Mouse (Mus musculus) Patski (cell line): ENCODE measurements at regions not wholly inside any gene's neighbourhood (a gene's known extent, or its start where the extent isn't known, plus 50 kb on each side); places are given as distances from the start of the nearest gene placed in this dataset.

Experiments used
- ATAC-seq: fragments of 100-300 bp; one replicate; pipeline ENCODE4 v1.8.0; 2021
- CTCF ChIA-PET: fragments of 350-600 bp; sonication (Branson Sonifier 250); formaldehyde crosslinking; loops from one replicate; lab custom pipeline; 2022; ENCODE audit warnings: inconsistent platforms; lab: Charles Lee
- POLR2A ChIA-PET: fragments of 350-600 bp; sonication (Branson Sonifier 250); formaldehyde crosslinking; loops from one replicate; lab custom pipeline; 2022; ENCODE audit warnings: antibody characterized with exemption, inconsistent platforms; lab: Charles Lee
- DNase-seq: peaks from one replicate; pipeline ENCODE4 v3.0.0-alpha.2; 2011; ENCODE audit warnings: low read depth, low spot score
- H3K27me3 ChIP-seq: fragments of 371-371 bp; one replicate; pipeline ENCODE4 v1.5.1; 2021
- CTCF ChIP-seq: fragments of 100-300 bp; IDR thresholded peaks from one replicate; pipeline ENCODE4 v1.5.1; 2021
- in situ Hi-C: fragments of 300-500 bp; cut with MboI; formaldehyde crosslinking; loops from 3 replicates; pipeline ENCODE4 v1.11.1; 2018; ENCODE audit warnings: low pct_unique_long_range_greater_than_20kb, mixed read lengths

DNA sequence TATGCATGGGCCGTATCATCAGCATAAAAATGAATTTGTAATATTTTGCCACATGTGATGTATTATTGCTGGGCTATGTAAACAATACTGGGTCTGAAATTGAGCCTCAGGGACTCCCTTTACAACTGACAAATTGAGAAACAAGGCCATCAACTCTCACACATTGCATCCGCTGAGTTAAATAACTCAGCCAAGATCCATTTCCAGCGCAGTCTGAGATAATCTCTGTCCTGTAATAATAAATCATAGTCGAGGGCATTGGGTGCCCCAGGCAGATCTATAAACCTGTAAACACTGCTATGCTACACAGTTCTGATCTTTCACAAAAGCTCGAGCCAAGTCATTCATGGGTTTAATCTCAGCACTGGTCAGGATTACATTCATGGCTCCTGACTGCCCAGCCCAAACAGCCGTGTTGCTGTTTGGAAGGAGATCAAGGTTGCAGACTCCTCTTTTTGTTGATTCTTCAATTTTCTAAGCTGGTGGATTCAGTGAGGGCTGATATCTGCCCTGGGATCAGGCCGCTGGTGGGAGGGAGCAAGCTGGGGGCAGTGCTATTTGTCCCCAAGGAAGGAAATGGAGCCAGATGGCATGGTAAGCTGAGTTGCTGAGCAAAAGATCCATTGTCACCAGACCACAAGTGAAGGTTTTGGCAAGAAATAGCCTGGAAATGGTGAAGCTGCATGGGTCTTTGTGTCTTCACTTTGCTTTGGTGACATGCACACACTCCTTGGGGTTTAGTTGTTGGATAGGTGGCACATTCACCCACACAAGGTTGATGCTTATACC lies 160.0 kb upstream of the Bmper start:
- no peak for TF ChIP-seq CTCF
- POLR2A ChIA-PET = interaction anchor here (0.6 to 1.0 kb wide), 2 partner anchors 37 to 507 kb away, joined by 3 read pairs; no protein-coding TSS in a partner anchor
- H3K27me3 ChIP-seq = no peaks in the 10 kb centered on the region
- DNase-seq (no peak), ATAC-seq (peak; percentile 52)
- CTCF ChIA-PET = interaction anchor here (1.1 to 1.2 kb wide), 3 partner anchors 30 to 103 kb away, joined by 3 read pairs; no protein-coding TSS in a partner anchor
- in situ Hi-C loops = no loop called here

GRCm38 (mm10) chr9:23064001-23064400 lies 158.9 kb upstream of the Bmper start:
- in situ Hi-C loops = no loop called here
- ChIA-PET CTCF (interaction anchor here (1.1 to 1.2 kb wide), 3 partner anchors 31 to 102 kb away, joined by 3 read pairs; no protein-coding TSS in a partner anchor), POLR2A (interaction anchor here (1.3 kb wide), 1 partner anchor 86 kb away, joined by 3 read pairs; no protein-coding TSS in a partner anchor)
- TF ChIP-seq CTCF = no peak
- no peaks in the 10 kb centered on the region for H3K27me3 ChIP-seq
- no peak for DNase-seq
- peak; percentile 17 for ATAC-seq

GRCm38 (mm10) chr9:23064811-23065210 lies 158.1 kb upstream of the Bmper start:
- in situ Hi-C loops = no loop called here
- no peak for ATAC-seq
- H3K27me3 ChIP-seq = no peaks in the 10 kb centered on the region
- POLR2A ChIA-PET = interaction anchor here (1.3 kb wide), 1 partner anchor 85 kb away, joined by 3 read pairs; no protein-coding TSS in a partner anchor
- no peak for DNase-seq
- no peak for TF ChIP-seq CTCF
- CTCF ChIA-PET = no interaction called here

DNA sequence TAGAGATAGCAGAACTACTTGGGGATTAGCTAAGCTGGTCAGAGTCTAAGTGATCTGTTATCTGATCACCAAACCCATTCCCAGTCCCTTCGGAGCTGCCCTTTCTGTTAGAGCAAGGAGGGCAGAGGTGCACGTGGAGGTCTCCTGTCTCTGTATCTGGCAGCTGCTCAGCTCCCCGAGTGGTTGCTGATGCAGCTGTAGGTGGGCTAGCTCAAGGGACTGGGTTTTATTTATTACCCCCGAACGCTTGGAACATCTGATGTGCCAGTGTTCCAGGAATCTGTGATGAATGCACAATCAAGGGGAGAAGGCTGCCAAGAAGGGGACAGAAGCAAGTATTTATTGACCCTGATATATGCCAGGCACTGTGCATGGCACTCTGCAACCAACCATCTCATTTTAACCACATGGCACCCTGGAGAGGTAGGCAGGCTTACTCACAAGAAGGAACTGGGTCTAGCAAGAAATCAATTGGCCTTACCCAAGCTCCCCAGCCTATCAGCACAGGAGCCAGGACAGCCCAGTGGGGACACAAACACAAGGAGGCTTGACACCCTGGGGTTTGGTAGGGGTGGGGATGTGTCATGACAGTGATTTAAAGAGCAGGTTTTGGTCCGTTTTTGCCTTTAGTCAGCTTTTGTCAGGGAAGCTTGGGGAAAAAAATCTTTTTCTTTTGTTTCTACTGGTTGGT lies 154.6 kb upstream of the Bmper start:
- peaks cover 5% of the 10 kb centered on the region for H3K27me3 ChIP-seq
- CTCF ChIA-PET = no interaction called here
- no peak for TF ChIP-seq CTCF

DNA sequence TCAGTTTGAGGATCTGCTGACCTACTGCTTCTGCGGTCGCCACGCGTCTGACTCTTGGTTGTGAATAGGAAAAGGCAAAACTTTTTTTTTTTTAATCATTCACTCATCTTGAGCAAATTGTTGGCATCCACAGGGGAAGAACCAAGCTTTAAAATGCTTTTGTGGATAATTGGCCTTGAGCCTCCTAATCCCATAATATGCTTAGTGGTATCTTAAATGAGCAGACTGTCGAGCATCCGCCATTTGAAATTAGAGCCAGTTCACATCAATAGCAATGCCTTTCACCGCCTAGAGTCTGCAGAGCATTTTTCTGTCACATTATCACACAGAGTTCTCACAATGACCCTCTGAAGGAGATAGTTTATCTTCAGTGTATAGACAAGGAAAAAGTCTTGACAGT lies 153.7 kb upstream of the Bmper start:
- DNase-seq = no peak
- TF ChIP-seq CTCF = no peak
- CTCF ChIA-PET = no interaction called here
- ATAC-seq = no peak
- H3K27me3 ChIP-seq = peaks cover 11% of the 10 kb centered on the region
- POLR2A ChIA-PET = interaction anchor here (0.5 to 0.6 kb wide), 2 partner anchors 40 to 296 kb away, joined by 3 to 4 read pairs; no protein-coding TSS in a partner anchor
- in situ Hi-C loops = no loop called here

More for the DNA sequence above, 154.6 kb upstream of the Bmper start:
- ATAC-seq (no peak), DNase-seq (no peak)
- in situ Hi-C loops = no loop called here
- POLR2A ChIA-PET = interaction anchor here (0.6 kb wide), 1 partner anchor 134 kb away, joined by 6 read pairs; no protein-coding TSS in a partner anchor

DNA sequence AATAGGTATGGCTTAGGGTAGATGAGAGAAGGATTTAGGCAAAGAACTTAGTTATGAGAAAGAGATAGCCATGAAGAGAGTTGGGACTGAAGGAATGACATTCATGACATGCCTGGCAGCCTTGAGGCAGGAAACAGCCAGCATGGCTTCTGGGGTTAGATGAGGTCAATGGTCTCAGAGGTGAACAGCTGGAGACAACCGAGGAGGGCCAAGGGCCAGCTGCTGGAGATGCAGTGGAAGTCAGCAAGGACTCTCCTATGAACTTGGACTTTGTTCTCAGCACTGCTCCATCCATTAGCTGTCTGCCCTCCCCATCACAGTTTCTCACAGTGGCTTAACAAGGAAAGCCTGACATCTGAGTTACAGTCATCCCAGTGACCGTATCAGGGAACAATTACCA lies 151.9 kb upstream of the Bmper start:
- no peak for ATAC-seq
- in situ Hi-C loops = no loop called here
- H3K27me3 ChIP-seq = peaks cover 11% of the 10 kb centered on the region
- ChIA-PET POLR2A (interaction anchor here (1.3 kb wide), 1 partner anchor 9 kb away, joined by 3 read pairs; no protein-coding TSS in a partner anchor), CTCF (no interaction called here)
- no peak for DNase-seq
- no peak for TF ChIP-seq CTCF

DNA sequence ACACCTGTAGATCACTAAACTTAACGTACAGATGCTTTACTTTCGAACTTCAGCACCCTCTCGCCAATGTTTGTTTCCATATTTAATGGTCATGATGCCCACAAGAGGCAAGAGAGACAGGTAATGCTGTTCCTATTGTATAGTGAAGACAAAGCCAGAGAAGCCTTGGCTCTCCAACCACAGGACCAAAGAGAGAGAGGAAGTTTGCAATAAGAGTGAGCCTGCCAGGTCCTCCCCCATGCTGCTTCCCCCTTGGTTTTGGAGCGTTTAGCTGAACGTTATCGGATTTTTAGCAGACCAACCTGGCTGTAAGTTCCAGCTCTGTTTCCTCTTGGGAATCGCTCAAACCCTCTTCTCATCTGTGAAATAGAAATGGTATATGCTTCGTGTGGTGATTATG lies 150.1 kb upstream of the Bmper start:
- H3K27me3 ChIP-seq = peaks cover 11% of the 10 kb centered on the region
- ATAC-seq (no peak), DNase-seq (no peak)
- POLR2A ChIA-PET = interaction anchor here (0.5 kb wide), 1 partner anchor 210 kb away, joined by 3 read pairs; no protein-coding TSS in a partner anchor
- CTCF ChIA-PET = interaction anchor here (1.4 kb wide), 1 partner anchor 12 kb away, joined by 3 read pairs; no protein-coding TSS in a partner anchor
- TF ChIP-seq CTCF = no peak
- in situ Hi-C loops = no loop called here

GRCm38 (mm10) chr9:23083562-23083961 lies 139.3 kb upstream of the Bmper start:
- in situ Hi-C loops = no loop called here
- DNase-seq = peak; percentile 72
- no peak for ATAC-seq
- POLR2A ChIA-PET = no interaction called here
- no peaks in the 10 kb centered on the region for H3K27me3 ChIP-seq
- TF ChIP-seq CTCF = no peak
- CTCF ChIA-PET = interaction anchor here (1.4 to 2.0 kb wide), 2 partner anchors 31 to 128 kb away, joined by 3 to 6 read pairs; no protein-coding TSS in a partner anchor

DNA sequence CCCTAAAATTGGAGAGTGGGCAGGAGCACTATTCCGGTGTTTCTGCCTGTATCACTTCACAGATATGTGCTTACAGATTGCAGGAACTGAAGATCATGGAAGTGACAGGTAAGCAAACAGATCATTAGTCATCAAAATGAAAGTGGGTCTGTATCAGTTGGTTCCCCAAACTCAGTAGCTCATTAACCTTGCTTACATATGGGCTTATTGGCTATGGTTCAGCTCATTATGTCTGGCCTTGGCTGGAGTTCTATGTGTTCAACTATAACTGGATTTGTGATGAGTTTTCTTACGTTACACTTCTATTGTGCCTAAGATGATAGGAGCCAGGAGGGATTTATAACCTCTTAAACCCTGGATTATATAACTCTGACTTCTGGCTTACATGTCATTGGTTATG lies 133.5 kb upstream of the Bmper start:
- H3K27me3 ChIP-seq = no peaks in the 10 kb centered on the region
- ATAC-seq (no peak), DNase-seq (no peak)
- in situ Hi-C loops = no loop called here
- ChIA-PET CTCF (no interaction called here), POLR2A (no interaction called here)
- no peak for TF ChIP-seq CTCF

GRCm38 (mm10) chr9:23097134-23097789 lies 125.6 kb upstream of the Bmper start:
- DNase-seq = no peak
- H3K27me3 ChIP-seq = no peaks in the 10 kb centered on the region
- CTCF ChIA-PET = no interaction called here
- in situ Hi-C loops = no loop called here
- ATAC-seq = no peak
- TF ChIP-seq CTCF = no peak
- POLR2A ChIA-PET = no interaction called here
